Mouse (Mus musculus) ES-Bruce4 (cell line): ENCODE measurements at regions not wholly inside any gene's neighbourhood (a gene's known extent, or its start where the extent isn't known, plus 50 kb on each side); places are given as distances from the start of the nearest gene placed in this dataset.

Experiments
- H3K27ac ChIP-seq: 2 replicates; pipeline ENCODE4 v1.5.1; 2012; ENCODE audit warnings: low read length, inconsistent platforms; ENCODE audit not compliant: insufficient read depth
- H3K27me3 ChIP-seq: 2 replicates; pipeline ENCODE4 v1.6.1; 2012; ENCODE audit warnings: mild to moderate bottlenecking, low read length, inconsistent platforms; ENCODE audit not compliant: control insufficient read depth, poor library complexity, insufficient read depth, severe bottlenecking
- H3K36me3 ChIP-seq: 2 replicates; pipeline ENCODE4 v1.6.1; 2012; ENCODE audit warnings: inconsistent platforms, mild to moderate bottlenecking, low read length, moderate library complexity; ENCODE audit not compliant: control insufficient read depth, poor library complexity, insufficient read depth, severe bottlenecking
- H3K4me1 ChIP-seq: one replicate; pipeline ENCODE4 v1.8.1; 2011; ENCODE audit warnings: low read length; ENCODE audit not compliant: control insufficient read depth, insufficient read depth
- H3K4me3 ChIP-seq: 2 replicates; pipeline ENCODE4 v1.5.1; 2011; ENCODE audit warnings: low read depth, mild to moderate bottlenecking, low read length
- H3K9ac ChIP-seq: 2 replicates; pipeline ENCODE4 v1.6.1; 2012; ENCODE audit warnings: low read depth, mild to moderate bottlenecking, inconsistent platforms; ENCODE audit not compliant: poor library complexity, severe bottlenecking
- H3K9me3 ChIP-seq: replicated peaks from 2 replicates; pipeline ENCODE4 v1.6.1; 2012; ENCODE audit warnings: mild to moderate bottlenecking, low read length, inconsistent platforms; ENCODE audit not compliant: control insufficient read depth, poor library complexity, insufficient read depth, severe bottlenecking
- CTCF ChIP-seq: IDR thresholded peaks from one replicate; pipeline ENCODE4 v1.8.1; 2011; ENCODE audit warnings: low read depth, low read length
- EP300 ChIP-seq: IDR thresholded peaks from 2 replicates; pipeline ENCODE4 v1.6.1; 2011; ENCODE audit warnings: low read depth, low read length; ENCODE audit not compliant: insufficient read depth
- POLR2A ChIP-seq: IDR thresholded peaks from one replicate; pipeline ENCODE4 v1.8.1; 2011; ENCODE audit warnings: low read length; ENCODE audit not compliant: insufficient read depth

- Histone ChIP-seq H3K36me3 (no peaks in the 10 kb centered on the region), H3K9ac (no peak overlapping the region), H3K9me3 (no peaks in the 10 kb centered on the region), H3K4me3 (no peak overlapping the region), H3K27me3 (no peaks in the 10 kb centered on the region), H3K4me1 (no peaks in the 10 kb centered on the region), H3K27ac (no peak overlapping the region)
- TF ChIP-seq CTCF (no peak), EP300 (no peak), POLR2A (no peak)
These were observed 158.8 kb upstream of the 1700066M21Rik start for GRCm38 (mm10) chr1:57218616-57219015.

GRCm38 (mm10) chr1:57224425-57225104 is 152.9 kb upstream of the 1700066M21Rik start:
- no peak overlapping the region for H3K4me3 ChIP-seq
- H3K27ac ChIP-seq: no peak overlapping the region
- H3K4me1 ChIP-seq: no peaks in the 10 kb centered on the region
- no peaks in the 10 kb centered on the region for H3K36me3 ChIP-seq
- no peaks in the 10 kb centered on the region for H3K27me3 ChIP-seq
- TF ChIP-seq CTCF: no peak
- no peak for TF ChIP-seq EP300
- no peak for TF ChIP-seq POLR2A
- H3K9me3 ChIP-seq: no peaks in the 10 kb centered on the region
- H3K9ac ChIP-seq: no peak overlapping the region

- TF ChIP-seq EP300: no peak
- TF ChIP-seq POLR2A: no peak
- TF ChIP-seq CTCF: no peak
- no peak overlapping the region for H3K9ac ChIP-seq
These were observed 133.6 kb upstream of the 1700066M21Rik start for GRCm38 (mm10) chr1:57243607-57244408.

GRCm38 (mm10) chr1:57259626-57260025 is 117.8 kb upstream of the 1700066M21Rik start:
- H3K9me3 ChIP-seq: no peaks in the 10 kb centered on the region
- H3K9ac ChIP-seq: no peak overlapping the region
- no peak for TF ChIP-seq CTCF
- no peak for TF ChIP-seq POLR2A
- no peak for TF ChIP-seq EP300
- H3K4me3 ChIP-seq: no peak overlapping the region
- H3K27me3 ChIP-seq: no peaks in the 10 kb centered on the region
- H3K4me1 ChIP-seq: no peaks in the 10 kb centered on the region
- H3K36me3 ChIP-seq: no peaks in the 10 kb centered on the region
- no peak overlapping the region for H3K27ac ChIP-seq

More at GRCm38 (mm10) chr1:57243607-57244408, 133.6 kb upstream of the 1700066M21Rik start:
- no peaks in the 10 kb centered on the region for H3K36me3 ChIP-seq
- H3K4me1 ChIP-seq: no peaks in the 10 kb centered on the region
- no peaks in the 10 kb centered on the region for H3K27me3 ChIP-seq
- H3K27ac ChIP-seq: no peak overlapping the region
- no peak overlapping the region for H3K4me3 ChIP-seq
- H3K9me3 ChIP-seq: no peaks in the 10 kb centered on the region

GRCm38 (mm10) chr1:57265012-57265760 is 112.2 kb upstream of the 1700066M21Rik start:
- no peak overlapping the region for H3K4me3 ChIP-seq
- no peak overlapping the region for H3K9ac ChIP-seq
- TF ChIP-seq POLR2A (no peak), EP300 (no peak), CTCF (no peak)
- H3K27me3 ChIP-seq: no peaks in the 10 kb centered on the region
- H3K9me3 ChIP-seq: no peaks in the 10 kb centered on the region
- H3K36me3 ChIP-seq: no peaks in the 10 kb centered on the region
- H3K4me1 ChIP-seq: no peaks in the 10 kb centered on the region
- no peak overlapping the region for H3K27ac ChIP-seq

GRCm38 (mm10) chr1:57266695-57267094 is 110.7 kb upstream of the 1700066M21Rik start:
- Histone ChIP-seq H3K4me1 (no peaks in the 10 kb centered on the region), H3K4me3 (no peak overlapping the region), H3K27ac (no peak overlapping the region), H3K9ac (no peak overlapping the region), H3K9me3 (no peaks in the 10 kb centered on the region), H3K27me3 (no peaks in the 10 kb centered on the region), H3K36me3 (no peaks in the 10 kb centered on the region)
- TF ChIP-seq CTCF (no peak), POLR2A (no peak), EP300 (no peak)
